Mouse (Mus musculus): ENCODE data around the gene Ptgfrn. TPM values are rescaled to one million over a fixed set of nuclear protein-coding genes. Genes with fewer than 3 reads are reported as not detected.

Gene Ptgfrn
- total RNA-seq, 2 experiments from 2014 or later, result 47.6 to 53.9 TPM

DNA sequence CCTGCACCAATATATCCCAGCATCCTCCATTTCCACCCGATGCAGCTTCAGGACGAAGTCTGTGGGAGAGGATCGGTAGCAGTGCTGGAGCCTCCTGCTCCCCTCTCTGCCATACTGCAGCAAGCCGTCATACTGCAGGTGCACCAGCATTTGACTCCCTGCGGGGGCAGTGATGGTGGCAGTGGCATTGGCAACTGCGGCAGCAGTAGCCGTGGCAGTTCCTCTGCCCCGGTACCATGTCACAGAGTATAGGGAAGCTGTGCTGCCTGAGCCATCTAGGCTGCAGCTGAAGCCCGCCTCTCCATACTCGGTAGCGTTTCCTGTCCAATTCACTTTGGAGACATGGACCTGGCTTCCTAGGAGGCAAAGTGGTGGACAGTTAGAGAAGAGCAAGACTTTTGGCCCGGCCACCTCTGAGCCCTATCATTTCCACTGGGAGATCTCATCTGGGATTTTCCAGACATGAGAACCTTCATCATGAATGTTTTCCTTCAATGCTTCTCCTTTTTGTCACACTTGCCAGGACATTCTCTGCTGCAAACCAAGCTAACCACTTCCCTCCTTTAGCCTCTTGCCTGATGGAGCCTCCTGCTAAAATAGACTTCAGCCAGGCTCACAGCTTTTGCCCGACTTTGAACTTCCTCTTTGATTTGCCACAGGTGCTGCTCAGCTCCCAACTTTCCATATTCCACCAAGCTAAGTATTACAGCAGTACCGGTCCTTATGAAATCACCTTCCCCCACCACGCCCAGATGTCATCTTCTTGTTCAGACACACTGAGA is 106.3 kb downstream of the Ptgfrn start:
- no peak for DNase-seq

- no peak for DNase-seq
These were observed 110.3 kb downstream of the Ptgfrn start for GRCm38 (mm10) chr3:100999732-101000131.

- peak; percentile 73 to 86 for DNase-seq
These were observed 111.2 kb downstream of the Ptgfrn start for GRCm38 (mm10) chr3:100998904-100999340.

DNA sequence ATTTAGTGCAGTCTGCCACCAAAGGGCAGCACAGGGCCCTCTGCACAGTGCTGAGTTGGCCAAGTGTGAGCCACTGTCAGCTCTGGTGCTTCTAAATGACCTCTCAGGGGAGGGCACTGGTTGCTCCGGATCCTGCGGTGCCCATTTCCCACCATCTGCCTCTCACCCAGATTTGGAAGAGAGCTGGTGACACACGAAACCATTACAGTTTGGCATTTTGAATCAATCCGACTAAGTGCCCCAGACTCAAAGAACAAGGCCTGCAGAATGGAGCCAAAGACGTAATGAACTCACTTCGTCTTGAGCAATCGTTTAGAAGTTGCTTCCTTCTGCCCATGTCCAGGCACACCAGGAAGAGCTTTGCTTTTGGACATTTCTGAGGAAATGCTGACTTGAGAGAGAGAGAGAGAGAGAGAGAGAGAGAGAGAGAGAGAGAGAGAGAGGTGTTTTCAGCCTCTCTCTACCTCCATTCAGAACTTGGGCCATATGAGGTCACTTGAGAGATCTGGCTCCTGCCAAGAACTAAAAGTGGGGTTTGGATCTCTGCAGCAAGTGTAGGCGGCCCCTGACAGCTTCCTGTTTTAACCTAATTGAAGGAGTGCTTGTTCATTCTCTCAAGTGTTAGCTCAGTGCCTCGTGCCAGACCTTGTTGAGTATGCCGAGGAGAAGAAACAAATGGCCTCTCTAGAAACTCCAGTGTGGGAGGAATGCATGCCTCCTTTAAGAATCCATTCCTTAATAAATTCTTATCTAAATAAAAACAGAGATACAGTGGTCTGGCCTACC is 112.1 kb downstream of the Ptgfrn start:
- no peak for DNase-seq

GRCm38 (mm10) chr3:100994252-100994651 is 115.8 kb downstream of the Ptgfrn start:
- DNase-seq, result no peak

GRCm38 (mm10) chr3:100993718-100994117 is 116.4 kb downstream of the Ptgfrn start:
- peak; percentile 26 to 40 for DNase-seq

DNA sequence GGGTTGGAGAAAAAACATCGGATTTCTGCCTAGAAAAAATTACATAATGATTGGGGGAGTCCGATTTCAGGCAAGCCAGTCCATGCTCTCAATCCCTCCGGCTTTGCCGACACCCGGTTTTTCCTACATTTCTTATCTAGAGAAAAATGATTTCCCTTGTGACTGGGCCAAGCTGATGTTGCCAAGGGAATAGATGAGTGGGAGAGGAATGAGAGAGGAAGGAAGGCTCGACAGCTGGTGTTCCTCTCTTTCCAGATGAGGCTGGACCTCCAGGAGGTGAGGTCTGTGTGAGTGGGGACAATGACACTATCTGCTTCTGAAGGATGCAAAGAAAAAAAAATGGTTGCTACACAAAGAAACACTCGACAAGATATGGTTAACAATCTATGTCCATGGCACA is 116.9 kb downstream of the Ptgfrn start:
- no peak for DNase-seq

Other genes with a start within 250 kb of the Ptgfrn start
- 1 to 10 TPM; 3.4 to 4.1 TPM for gene Trim45, start 188.1 kb downstream of the Ptgfrn start, total RNA-seq (2021)
- gene Ttf2, start 140.6 kb downstream of the Ptgfrn start, total RNA-seq (2021), result 10 to 100 TPM in 1 of 2 experiments, 1 to 10 TPM in 1; 8.8 to 10.7 TPM
- gene Cd101, start 80.7 kb downstream of the Ptgfrn start, total RNA-seq (2021), result under 1 TPM; 0.10 to 0.20 TPM
- under 1 TPM; 0.53 to 0.63 TPM for gene Cd2, start 177.7 kb upstream of the Ptgfrn start, total RNA-seq (2021)